39 mouse cellular contexts compared by ENCODE assay signal in genomic region chr1:165183400-165183799, GRCm38 (mm10). TPM values are rescaled to one million over a fixed set of nuclear protein-coding genes. Genes with fewer than 3 reads are reported as not detected.
DNase-seq lines count a peak whose midpoint lies in the region; ATAC-seq and TF ChIP-seq lines count a peak whose summit lies in the region.
"Had no signal": no experiment of that assay in that cellular context is flagged by ENCODE, and none has a peak within 500 bp of the region (broad histone marks: within the 10 kb centered on the region; RNA-seq: fewer than 3 reads in every experiment).

No protein-coding gene starts in this region.

- H3K4me2 ChIP-seq in midbrain, postnatal 0 days (ENCODE audit: low read depth, low read length, poor library complexity, severe bottlenecking), result no peak overlapping the region
- H3K4me2 ChIP-seq in midbrain, embryonic 13.5 days (replicated peaks), result no peak overlapping the region
- no peak overlapping the region for H3K4me2 ChIP-seq in lung, postnatal 0 days (replicated peaks; ENCODE audit: low read depth, low read length)
- H3K4me2 ChIP-seq in liver, postnatal 0 days (ENCODE audit: low read depth, low read length), result no peak overlapping the region
- H3K4me2 ChIP-seq: embryonic facial prominence, embryonic 15.5 days; forebrain, embryonic 12.5 days; heart, embryonic 12.5 days; hindbrain, embryonic 14.5 days; limb, embryonic 13.5 days; liver, embryonic 11.5 days; midbrain, embryonic 11.5 days; stomach, embryonic 15.5 days had no signal

- DNase-seq in midbrain, postnatal 0 days (ENCODE audit: low spot score), result no peak
- DNase-seq in lung, postnatal 0 days (ENCODE audit: low spot score), result peak; percentile 79
- peak; percentile 63 to 70 for DNase-seq in lung, postnatal 4 days
- no peak for DNase-seq in liver, postnatal 0 days
- no peak for DNase-seq in left cerebral cortex, postnatal 36 days (ENCODE audit: low spot score in 2 of 2)
- DNase-seq in left cerebral cortex, adult 9 months (ENCODE audit: low spot score in 2 of 2), result no peak
- DNase-seq: adrenal gland, postnatal 14 days; cerebellum, adult 11 months; cerebellum, adult 9-10 months; gastrocnemius, postnatal 25 days; heart, adult 18-20 months; heart, postnatal 4 days; kidney, adult 9 months; kidney, postnatal 10 days; right cerebral cortex, postnatal 25 days; thymus, adult 18-20 months; thymus, postnatal 25 days had no signal

- no peak overlapping the region for H3K4me3 ChIP-seq in midbrain, postnatal 0 days (ENCODE audit: low read depth, low read length)
- no peak overlapping the region for H3K4me3 ChIP-seq in midbrain, embryonic 13.5 days (replicated peaks)
- H3K4me3 ChIP-seq in lung, postnatal 0 days (ENCODE audit: low read depth, low read length), result no peak overlapping the region
- no peak overlapping the region for H3K4me3 ChIP-seq in liver, postnatal 0 days (ENCODE audit: low read depth, low read length)
- H3K4me3 ChIP-seq: embryonic facial prominence, embryonic 15.5 days; forebrain, embryonic 12.5 days; heart, embryonic 12.5 days; limb, embryonic 13.5 days; stomach, embryonic 15.5 days had no signal

- 0 out of 2 replicates have a peak, but pooled peaks cover 3% of the 10 kb centered on the region for H3K4me1 ChIP-seq in midbrain, postnatal 0 days (ENCODE audit: insufficient read depth, low read length)
- H3K4me1 ChIP-seq in midbrain, embryonic 13.5 days (replicated peaks), result peaks cover 11% of the 10 kb centered on the region
- no peaks in the 10 kb centered on the region for H3K4me1 ChIP-seq in lung, postnatal 0 days (ENCODE audit: insufficient read depth, low read depth, low read length)
- H3K4me1 ChIP-seq in liver, postnatal 0 days (ENCODE audit: insufficient read depth), result peaks cover 11% of the 10 kb centered on the region; the same call in 1 of the 2 replicates
- H3K4me1 ChIP-seq: embryonic facial prominence, embryonic 15.5 days; stomach, embryonic 15.5 days had no signal

- 77% methylated on average over 6 of the region's 6 CpGs for WGBS in midbrain, postnatal 0 days
- WGBS in midbrain, embryonic 13.5 days, result 76% methylated on average over 6 of the region's 6 CpGs
- WGBS in lung, postnatal 0 days, result 44% methylated on average over 6 of the region's 6 CpGs
- WGBS in liver, postnatal 0 days (ENCODE audit: insufficient replicate concordance), result 74% methylated on average over 6 of the region's 6 CpGs

- peak; percentile 24; the same call in 1 of the 2 replicates for TF ChIP-seq EP300 in lung, postnatal 0 days (IDR thresholded peaks at IDR 0.05)
- TF ChIP-seq EP300 in liver, postnatal 0 days (IDR thresholded peaks at IDR 0.05; ENCODE audit: low read depth), result no peak

- intact Hi-C loops in left cerebral cortex, postnatal 36 days (cut with DNase I), result no loop called here

- H3K27ac ChIP-seq in midbrain, postnatal 0 days (ENCODE audit: low read depth, low read length), result no peak overlapping the region
- H3K27ac ChIP-seq in midbrain, embryonic 13.5 days, result no peak overlapping the region
- H3K27ac ChIP-seq in lung, postnatal 0 days (ENCODE audit: low read length), result no peak overlapping the region
- H3K27ac ChIP-seq in liver, postnatal 0 days (ENCODE audit: low read depth), result no peak overlapping the region
- H3K27ac ChIP-seq: embryonic facial prominence, embryonic 15.5 days; forebrain, embryonic 12.5 days; hindbrain, embryonic 14.5 days; limb, embryonic 13.5 days; stomach, embryonic 15.5 days had no signal

- TF ChIP-seq CTCF in midbrain, postnatal 0 days (IDR thresholded peaks at IDR 0.05), result 0 out of 2 replicates have a peak, but pooled peaks have one; percentile 13
- TF ChIP-seq CTCF in lung, postnatal 0 days (IDR thresholded peaks at IDR 0.05), result peak; percentile 54
- no peak for TF ChIP-seq CTCF in liver, postnatal 0 days (IDR thresholded peaks at IDR 0.05; ENCODE audit: low read depth)

- H3K9me3 ChIP-seq in midbrain, postnatal 0 days (ENCODE audit: low read length), result no peaks in the 10 kb centered on the region
- H3K9me3 ChIP-seq in midbrain, embryonic 13.5 days, result no peaks in the 10 kb centered on the region
- H3K9me3 ChIP-seq in lung, postnatal 0 days (ENCODE audit: low read length), result no peaks in the 10 kb centered on the region
- H3K9me3 ChIP-seq in liver, postnatal 0 days (ENCODE audit: low read length), result no peaks in the 10 kb centered on the region
- H3K9me3 ChIP-seq: embryonic facial prominence, embryonic 15.5 days; forebrain, embryonic 12.5 days; heart, embryonic 12.5 days; limb, embryonic 13.5 days; stomach, embryonic 15.5 days had no signal

- no peak overlapping the region for H3K9ac ChIP-seq in midbrain, postnatal 0 days (replicated peaks; ENCODE audit: low read length, poor library complexity, severe bottlenecking)
- no peak overlapping the region for H3K9ac ChIP-seq in midbrain, embryonic 13.5 days (replicated peaks)
- H3K9ac ChIP-seq in lung, postnatal 0 days (replicated peaks; ENCODE audit: low read depth), result no peak overlapping the region
- no peak overlapping the region for H3K9ac ChIP-seq in liver, postnatal 0 days (replicated peaks)
- H3K9ac ChIP-seq: embryonic facial prominence, embryonic 15.5 days; forebrain, embryonic 12.5 days; heart, embryonic 12.5 days; hindbrain, embryonic 14.5 days; limb, embryonic 13.5 days; stomach, embryonic 15.5 days had no signal

- H3K36me3 ChIP-seq in midbrain, postnatal 0 days (ENCODE audit: insufficient read depth, low read length), result no peaks in the 10 kb centered on the region
- no peaks in the 10 kb centered on the region for H3K36me3 ChIP-seq in midbrain, embryonic 13.5 days
- 0 out of 2 replicates have a peak, but pooled peaks cover 9% of the 10 kb centered on the region for H3K36me3 ChIP-seq in lung, postnatal 0 days (ENCODE audit: insufficient read depth, low read length)
- peaks cover 52% of the 10 kb centered on the region for H3K36me3 ChIP-seq in liver, postnatal 0 days (replicated peaks; ENCODE audit: insufficient read depth, low read length)

- no peaks in the 10 kb centered on the region for H3K27me3 ChIP-seq in midbrain, postnatal 0 days (ENCODE audit: insufficient read depth, low read length)
- no peaks in the 10 kb centered on the region for H3K27me3 ChIP-seq in midbrain, embryonic 13.5 days
- H3K27me3 ChIP-seq in lung, postnatal 0 days (replicated peaks; ENCODE audit: insufficient read depth, low read length), result no peaks in the 10 kb centered on the region
- no peaks in the 10 kb centered on the region for H3K27me3 ChIP-seq in liver, postnatal 0 days (ENCODE audit: insufficient read depth, low read length)
- H3K27me3 ChIP-seq: embryonic facial prominence, embryonic 15.5 days; forebrain, embryonic 12.5 days; heart, embryonic 12.5 days; limb, embryonic 13.5 days; stomach, embryonic 15.5 days had no signal

- ATAC-seq in midbrain, postnatal 0 days (ENCODE audit: low FRiP score), result no peak
- no peak for ATAC-seq in midbrain, embryonic 13.5 days
- ATAC-seq in lung, postnatal 0 days, result peak; percentile 47
- no peak for ATAC-seq in liver, postnatal 0 days
- ATAC-seq: CD4-positive, CD25-positive, alpha-beta regulatory T cell, adult 4 months had no signal

RNA-seq across cellular contexts. Expression of gene Sft2d2, which starts 10.8 kb away (rescaled TPM):
- total RNA-seq in midbrain, postnatal 0 days (2014; rRNA removed), result 10.5 and 11.0 TPM in 2 replicates
- polyA plus RNA-seq in midbrain, postnatal 0 days (2015; fragmentation: Nextera tagmentation; extraction: Ambion mirVana), result 3.8 and 5.1 TPM in 2 replicates
- polyA plus RNA-seq in midbrain, embryonic 13.5 days (2015; fragmentation: Nextera tagmentation; extraction: Ambion mirVana), result 5.4 and 6.3 TPM in 2 replicates
- 19.3 and 20.3 TPM in 2 replicates for polyA plus RNA-seq in lung, postnatal 0 days (2015; fragmentation: Nextera tagmentation; extraction: Ambion mirVana)
- 7.8 and 8.8 TPM in 2 replicates for polyA plus RNA-seq in liver, postnatal 0 days (2015; fragmentation: Nextera tagmentation; extraction: Ambion mirVana)
- 10 to 100 TPM; 14.1 to 14.8 TPM for total RNA-seq in left cerebral cortex, postnatal 36 days (2021)

RNA-seq across cellular contexts. Expression of gene Tbx19, which starts 22.8 kb away (rescaled TPM):
- 0.19 TPM in 1 of 2 replicates, not detected in the other for total RNA-seq in midbrain, postnatal 0 days (2014; rRNA removed)
- 0.10 and 0.26 TPM in 2 replicates for polyA plus RNA-seq in midbrain, postnatal 0 days (2015; fragmentation: Nextera tagmentation; extraction: Ambion mirVana)
- 0.08 TPM in 1 of 2 replicates, not detected in the other for polyA plus RNA-seq in midbrain, embryonic 13.5 days (2015; fragmentation: Nextera tagmentation; extraction: Ambion mirVana)
- not detected in 2 replicates for polyA plus RNA-seq in lung, postnatal 0 days (2015; fragmentation: Nextera tagmentation; extraction: Ambion mirVana)
- 0.04 and 0.06 TPM in 2 replicates for polyA plus RNA-seq in liver, postnatal 0 days (2015; fragmentation: Nextera tagmentation; extraction: Ambion mirVana)
- total RNA-seq in left cerebral cortex, postnatal 36 days (2021), result not detected
- total RNA-seq: adrenal gland, postnatal 14 days; common myeloid progenitor, adult 5-6 weeks; gastrocnemius, postnatal 25 days; heart, adult 18-20 months; heart, postnatal 4 days; layer of hippocampus, postnatal 10 days; left cerebral cortex, adult 18-20 months; left cerebral cortex, postnatal 25 days; megakaryocyte, adult 5-6 weeks; monocyte, adult 5-6 weeks; neutrophil, adult 5-6 weeks had no signal
- polyA plus RNA-seq: CD4-positive, CD25-positive, alpha-beta regulatory T cell, adult 4 months; embryonic facial prominence, embryonic 15.5 days; forebrain, embryonic 12.5 days; heart, embryonic 12.5 days; heart, postnatal 0 days; hindbrain, embryonic 14.5 days; intestine, postnatal 0 days; large intestine, adult 2 months; limb, embryonic 13.5 days; liver, embryonic 16.5 days; midbrain, embryonic 11.5 days; neural tube, embryonic 11.5 days; stomach, embryonic 15.5 days had no signal

RNA-seq across cellular contexts. Expression of gene Tiprl, which starts 53.4 kb away (rescaled TPM):
- 27.0 and 41.3 TPM in 2 replicates for total RNA-seq in midbrain, postnatal 0 days (2014; rRNA removed)
- polyA plus RNA-seq in midbrain, postnatal 0 days (2015; fragmentation: Nextera tagmentation; extraction: Ambion mirVana), result 140 and 144 TPM in 2 replicates
- polyA plus RNA-seq in midbrain, embryonic 13.5 days (2015; fragmentation: Nextera tagmentation; extraction: Ambion mirVana), result 135 and 136 TPM in 2 replicates
- 70.3 and 73.6 TPM in 2 replicates for polyA plus RNA-seq in lung, postnatal 0 days (2015; fragmentation: Nextera tagmentation; extraction: Ambion mirVana)
- 41.3 and 41.4 TPM in 2 replicates for polyA plus RNA-seq in liver, postnatal 0 days (2015; fragmentation: Nextera tagmentation; extraction: Ambion mirVana)
- total RNA-seq in left cerebral cortex, postnatal 36 days (2021), result 10 to 100 TPM; 55.2 to 64.7 TPM

Comparison
In these comparisons a context has a peak if more than half of its experiments do, and no peak if none do; other contexts are left out.
1. DNase-seq: peak in lung, postnatal 0 days (single experiment) and lung, postnatal 4 days (2 of 2); none in midbrain, postnatal 0 days (single experiment), liver, postnatal 0 days (single experiment), left cerebral cortex, postnatal 36 days (0 of 2) and left cerebral cortex, adult 9 months (0 of 2).